Mouse (Mus musculus): ENCODE data around the gene Shisa6. TPM values are rescaled to one million over a fixed set of nuclear protein-coding genes. Genes with fewer than 3 reads are reported as not detected.

The Shisa6 gene
- total and polyA plus RNA-seq, 3 experiments: 0.27 to 0.66 (median 0.31) TPM

- intact Hi-C loops (cut with DNase I): loop anchor here (5.0 kb wide), 1 partner anchor 379 kb away; no protein-coding TSS in a partner anchor
- no peak overlapping the region for H3K4me3 ChIP-seq
- H3K27me3 ChIP-seq (ENCODE audit: control insufficient read depth, insufficient read depth, low read length): no peaks in the 10 kb centered on the region
- no peaks in the 10 kb centered on the region for H3K36me3 ChIP-seq (ENCODE audit: control insufficient read depth, insufficient read depth, low read length)
- DNase-seq: no peak
- TF ChIP-seq EP300 (IDR thresholded peaks at IDR 0.05; ENCODE audit: insufficient read depth, low read depth, low read length) (no peak), POLR2A (IDR thresholded peaks at IDR 0.05; ENCODE audit: insufficient read depth, low read depth, low read length) (no peak), CTCF (IDR thresholded peaks at IDR 0.05) (peak; percentile 63)
- 58% methylated on average over 2 of the region's 2 CpGs for WGBS
- H3K9ac ChIP-seq (ENCODE audit: low read depth, low read length): no peak overlapping the region
- H3K4me1 ChIP-seq (ENCODE audit: control insufficient read depth, insufficient read depth, low read length): no peaks in the 10 kb centered on the region
- no peak overlapping the region for H3K27ac ChIP-seq
- H3K79me2 ChIP-seq (replicated peaks; ENCODE audit: control insufficient read depth, insufficient read depth, low read length): no peaks in the 10 kb centered on the region
Measured at GRCm38 (mm10) chr11:66500951-66501350, 24.8 kb downstream of the Shisa6 start.

GRCm38 (mm10) chr11:66498857-66499445 lies 26.8 kb downstream of the Shisa6 start:
- Histone ChIP-seq H3K36me3 (ENCODE audit: control insufficient read depth, insufficient read depth, low read length) (no peaks in the 10 kb centered on the region), H3K4me1 (ENCODE audit: control insufficient read depth, insufficient read depth, low read length) (peaks cover 1% of the 10 kb centered on the region; the same call in 1 of the 2 replicates), H3K9ac (ENCODE audit: low read depth, low read length) (no peak overlapping the region), H3K79me2 (replicated peaks; ENCODE audit: control insufficient read depth, insufficient read depth, low read length) (no peaks in the 10 kb centered on the region), H3K27ac (no peak overlapping the region), H3K4me3 (no peak overlapping the region), H3K27me3 (ENCODE audit: control insufficient read depth, insufficient read depth, low read length) (no peaks in the 10 kb centered on the region)
- intact Hi-C loops (cut with DNase I): no loop called here
- WGBS: 71% methylated on average over 9 of the region's 9 CpGs
- TF ChIP-seq CTCF (IDR thresholded peaks at IDR 0.05) (no peak), POLR2A (IDR thresholded peaks at IDR 0.05; ENCODE audit: insufficient read depth, low read depth, low read length) (no peak), EP300 (IDR thresholded peaks at IDR 0.05; ENCODE audit: insufficient read depth, low read depth, low read length) (no peak)
- DNase-seq: no peak

GRCm38 (mm10) chr11:66496235-66496634 lies 29.5 kb downstream of the Shisa6 start:
- intact Hi-C loops (cut with DNase I): no loop called here
- WGBS: 53% methylated on average over 9 of the region's 9 CpGs
- Histone ChIP-seq H3K9ac (ENCODE audit: low read depth, low read length) (no peak overlapping the region), H3K4me1 (ENCODE audit: control insufficient read depth, insufficient read depth, low read length) (peaks cover 1% of the 10 kb centered on the region; the same call in 1 of the 2 replicates), H3K27ac (no peak overlapping the region), H3K27me3 (ENCODE audit: control insufficient read depth, insufficient read depth, low read length) (no peaks in the 10 kb centered on the region), H3K4me3 (no peak overlapping the region), H3K36me3 (ENCODE audit: control insufficient read depth, insufficient read depth, low read length) (no peaks in the 10 kb centered on the region), H3K79me2 (replicated peaks; ENCODE audit: control insufficient read depth, insufficient read depth, low read length) (no peaks in the 10 kb centered on the region)
- no peak for TF ChIP-seq EP300 (IDR thresholded peaks at IDR 0.05; ENCODE audit: insufficient read depth, low read depth, low read length)
- no peak for TF ChIP-seq CTCF (IDR thresholded peaks at IDR 0.05)
- no peak for TF ChIP-seq POLR2A (IDR thresholded peaks at IDR 0.05; ENCODE audit: insufficient read depth, low read depth, low read length)
- no peak for DNase-seq

GRCm38 (mm10) chr11:66494391-66494790 lies 31.4 kb downstream of the Shisa6 start:
- H3K4me3 ChIP-seq: no peak overlapping the region
- no peak overlapping the region for H3K9ac ChIP-seq (ENCODE audit: low read depth, low read length)
- no peaks in the 10 kb centered on the region for H3K79me2 ChIP-seq (replicated peaks; ENCODE audit: control insufficient read depth, insufficient read depth, low read length)
- no peak overlapping the region for H3K27ac ChIP-seq
- no peaks in the 10 kb centered on the region for H3K36me3 ChIP-seq (ENCODE audit: control insufficient read depth, insufficient read depth, low read length)
- peaks cover 1% of the 10 kb centered on the region; the same call in 1 of the 2 replicates for H3K4me1 ChIP-seq (ENCODE audit: control insufficient read depth, insufficient read depth, low read length)
- DNase-seq: peak in 1 of 2 experiments; percentile 32
- H3K27me3 ChIP-seq (ENCODE audit: control insufficient read depth, insufficient read depth, low read length): no peaks in the 10 kb centered on the region
- intact Hi-C loops (cut with DNase I): no loop called here
- WGBS: 71% methylated on average over 3 of the region's 3 CpGs
- TF ChIP-seq POLR2A (IDR thresholded peaks at IDR 0.05; ENCODE audit: insufficient read depth, low read depth, low read length) (no peak), CTCF (IDR thresholded peaks at IDR 0.05) (no peak), EP300 (IDR thresholded peaks at IDR 0.05; ENCODE audit: insufficient read depth, low read depth, low read length) (no peak)

GRCm38 (mm10) chr11:66487765-66488164 lies 38.0 kb downstream of the Shisa6 start:
- Histone ChIP-seq H3K4me1 (ENCODE audit: control insufficient read depth, insufficient read depth, low read length) (peaks cover 4% of the 10 kb centered on the region), H3K27ac (peak overlapping the region; percentile 68), H3K36me3 (ENCODE audit: control insufficient read depth, insufficient read depth, low read length) (peaks cover 2% of the 10 kb centered on the region), H3K9ac (ENCODE audit: low read depth, low read length) (no peak overlapping the region), H3K27me3 (ENCODE audit: control insufficient read depth, insufficient read depth, low read length) (no peaks in the 10 kb centered on the region), H3K79me2 (replicated peaks; ENCODE audit: control insufficient read depth, insufficient read depth, low read length) (no peaks in the 10 kb centered on the region), H3K4me3 (no peak overlapping the region)
- WGBS: 47% methylated on average over 4 of the region's 4 CpGs
- intact Hi-C loops (cut with DNase I): no loop called here
- peak; percentile 59 to 74 for DNase-seq
- peak; percentile 76 for TF ChIP-seq EP300 (IDR thresholded peaks at IDR 0.05; ENCODE audit: insufficient read depth, low read depth, low read length)
- no peak for TF ChIP-seq POLR2A (IDR thresholded peaks at IDR 0.05; ENCODE audit: insufficient read depth, low read depth, low read length)

GRCm38 (mm10) chr11:66482501-66482900 lies 43.3 kb downstream of the Shisa6 start:
- intact Hi-C loops (cut with DNase I): no loop called here
- Histone ChIP-seq H3K4me1 (ENCODE audit: control insufficient read depth, insufficient read depth, low read length) (no peaks in the 10 kb centered on the region), H3K27me3 (ENCODE audit: control insufficient read depth, insufficient read depth, low read length) (no peaks in the 10 kb centered on the region), H3K9ac (ENCODE audit: low read depth, low read length) (no peak overlapping the region), H3K36me3 (ENCODE audit: control insufficient read depth, insufficient read depth, low read length) (no peaks in the 10 kb centered on the region; the same call in 1 of the 2 replicates), H3K79me2 (replicated peaks; ENCODE audit: control insufficient read depth, insufficient read depth, low read length) (no peaks in the 10 kb centered on the region), H3K27ac (no peak overlapping the region), H3K4me3 (no peak overlapping the region)
- 48% methylated on average over 6 of the region's 6 CpGs for WGBS
- no peak for TF ChIP-seq EP300 (IDR thresholded peaks at IDR 0.05; ENCODE audit: insufficient read depth, low read depth, low read length)
- TF ChIP-seq CTCF (IDR thresholded peaks at IDR 0.05): no peak
- TF ChIP-seq POLR2A (IDR thresholded peaks at IDR 0.05; ENCODE audit: insufficient read depth, low read depth, low read length): no peak
- DNase-seq: no peak
